ENCODE assay signal across 12 mouse cellular contexts in the genomic region with DNA sequence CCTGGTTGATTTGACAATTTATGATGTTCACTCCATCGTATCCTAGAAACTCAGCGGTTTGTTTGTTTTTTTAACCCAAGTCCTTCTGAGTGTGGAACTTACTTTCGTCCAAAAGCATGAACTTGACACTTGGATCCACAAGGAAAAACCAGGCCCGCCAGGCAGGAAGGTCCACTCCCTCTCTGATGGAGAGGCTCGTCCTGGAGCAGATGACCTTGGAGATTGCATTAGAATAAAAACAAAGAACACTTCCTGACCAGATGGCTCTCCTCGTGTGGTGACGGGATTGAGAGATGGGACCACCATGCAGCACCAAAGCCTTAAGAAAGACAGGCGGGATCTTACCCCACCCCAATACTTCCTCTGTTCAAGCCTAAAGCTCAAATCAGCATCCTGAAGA. TPM values are rescaled to one million over a fixed set of nuclear protein-coding genes. Genes with fewer than 3 reads are reported as not detected.
A peak's percentile ranks its signal among the peaks of the same experiment; 100 is the strongest.
DNase-seq lines count a peak whose midpoint lies in the region; ATAC-seq lines count a peak whose summit lies in the region.
"Had no signal": no experiment of that assay in that cellular context is flagged by ENCODE, and none has a peak within 500 bp of the region (broad histone marks: within the 10 kb centered on the region; RNA-seq: fewer than 3 reads in every experiment).

No protein-coding gene starts in this region.

- WGBS in heart, embryonic 16.5 days = 52% methylated on average over 8 of the region's 8 CpGs
- WGBS in forebrain, embryonic 13.5 days = 81% methylated on average over 8 of the region's 8 CpGs

- 0 out of 2 replicates have a peak, but pooled peaks cover 5% of the 10 kb centered on the region for H3K4me1 ChIP-seq in heart, embryonic 16.5 days (ENCODE audit: control insufficient read depth, insufficient read depth, low read length)
- H3K4me1 ChIP-seq in forebrain, embryonic 13.5 days = peaks cover 1% of the 10 kb centered on the region; the same call in 1 of the 2 replicates

- H3K27ac ChIP-seq in heart, embryonic 16.5 days (ENCODE audit: low read length) = peak overlapping the region; percentile 66
- H3K27ac ChIP-seq in forebrain, embryonic 13.5 days = no peak overlapping the region

- H3K4me2 ChIP-seq in heart, embryonic 16.5 days (ENCODE audit: low read depth, low read length) = no peak overlapping the region
- H3K4me2 ChIP-seq in forebrain, embryonic 13.5 days = no peak overlapping the region

- no peaks in the 10 kb centered on the region for H3K9me3 ChIP-seq in heart, embryonic 16.5 days (replicated peaks; ENCODE audit: control insufficient read depth, low read length)
- no peaks in the 10 kb centered on the region for H3K9me3 ChIP-seq in forebrain, embryonic 13.5 days (replicated peaks)

- H3K4me3 ChIP-seq in heart, embryonic 16.5 days (ENCODE audit: low read length) = no peak overlapping the region
- H3K4me3 ChIP-seq in forebrain, embryonic 13.5 days = no peak overlapping the region
- H3K4me3 ChIP-seq: myocyte had no signal

- no peaks in the 10 kb centered on the region for H3K36me3 ChIP-seq in heart, embryonic 16.5 days (ENCODE audit: control insufficient read depth, insufficient read depth)
- H3K36me3 ChIP-seq in forebrain, embryonic 13.5 days (ENCODE audit: poor library complexity, severe bottlenecking) = no peaks in the 10 kb centered on the region

- peak; percentile 50 for ATAC-seq in heart, embryonic 16.5 days (replicated peaks; ENCODE audit: extremely low read depth, insufficient read depth, low FRiP score)
- no peak for ATAC-seq in forebrain, embryonic 13.5 days
- ATAC-seq: forebrain, postnatal 0 days had no signal

- H3K9ac ChIP-seq in heart, embryonic 16.5 days (ENCODE audit: low read length) = no peak overlapping the region
- no peak overlapping the region for H3K9ac ChIP-seq in forebrain, embryonic 13.5 days
- H3K9ac ChIP-seq: forebrain, postnatal 0 days had no signal

- peak; percentile 28 for DNase-seq in embryo, embryonic 10 days (ENCODE audit: low spot score)
- no peak for DNase-seq in embryo, embryonic 9.5 days (ENCODE audit: extremely low spot score)
- DNase-seq in ES-CJ7 (ENCODE audit: low read depth, low spot score) = peak; percentile 91
- peak; percentile 35 to 81 for DNase-seq in kidney, postnatal 25 days
- no peak for DNase-seq in spleen, postnatal 36 days (ENCODE audit: low spot score in 2 of 2)
- no peak for DNase-seq in Muller cell, postnatal 12 days (ENCODE audit: inconsistent ontology term)
- DNase-seq: cerebellum, postnatal 14 days; forebrain, postnatal 0 days had no signal

- H3K27me3 ChIP-seq in heart, embryonic 16.5 days (ENCODE audit: control insufficient read depth, insufficient read depth, low read length) = no peaks in the 10 kb centered on the region
- H3K27me3 ChIP-seq in forebrain, embryonic 13.5 days = no peaks in the 10 kb centered on the region

RNA-seq across cellular contexts. Expression of a gene that starts 12.1 kb away (rescaled TPM):
- polyA plus RNA-seq in heart, embryonic 16.5 days (2015; fragmentation: Nextera tagmentation; extraction: Ambion mirVana) = 0.55 and 0.64 TPM in 2 replicates
- polyA plus RNA-seq in forebrain, embryonic 13.5 days (2015; fragmentation: Nextera tagmentation; extraction: Ambion mirVana) = 28.0 and 32.5 TPM in 2 replicates
- polyA plus RNA-seq: liver, embryonic 16.5 days had no signal

RNA-seq across cellular contexts. Expression of a gene that starts 51.6 kb away (rescaled TPM):
- 101 and 120 TPM in 2 replicates for polyA plus RNA-seq in heart, embryonic 16.5 days (2015; fragmentation: Nextera tagmentation; extraction: Ambion mirVana)
- polyA plus RNA-seq in forebrain, embryonic 13.5 days (2015; fragmentation: Nextera tagmentation; extraction: Ambion mirVana) = 91.9 and 95.2 TPM in 2 replicates

Comparison
In these comparisons a context has a peak if more than half of its experiments do, and no peak if none do; other contexts are left out.
1. DNase-seq: peak in embryo, embryonic 10 days (single experiment), ES-CJ7 (single experiment) and kidney, postnatal 25 days (2 of 2); none in embryo, embryonic 9.5 days (single experiment), spleen, postnatal 36 days (0 of 2) and Muller cell, postnatal 12 days (single experiment).
2. RNA of a gene that starts 12.1 kb away (polyA plus RNA-seq): 28.0 to 32.5 TPM in forebrain, embryonic 13.5 days; 0.55 to 0.64 TPM in heart, embryonic 16.5 days; every median in the first group is over 10 times any median in the second.